Mouse (Mus musculus): ENCODE results near the gene Gpat2.

DNA sequence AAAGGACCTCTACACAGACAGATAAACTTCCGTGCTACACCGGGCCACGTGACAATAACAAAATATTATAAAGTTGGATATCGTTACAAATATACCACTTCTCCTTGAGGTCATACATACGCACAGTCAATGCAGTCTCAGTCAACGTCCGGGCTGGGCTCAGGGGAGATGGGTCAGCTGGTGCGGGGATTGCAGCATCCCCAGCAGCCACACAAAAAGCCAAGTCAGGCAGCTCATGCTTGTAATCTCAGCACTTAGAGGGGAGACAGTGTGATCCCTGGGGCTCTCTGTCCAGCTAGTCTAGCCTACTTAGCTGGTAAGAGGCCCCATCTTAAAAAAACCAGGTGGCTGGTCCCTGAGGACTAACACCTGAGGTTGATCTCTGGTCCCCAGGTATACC lies 46.3 kb downstream of the Gpat2 start:
- TF ChIP-seq CTCF (IDR thresholded peaks at IDR 0.05; ENCODE audit: borderline replicate concordance, insufficient read depth, low read depth, low read length) = no peak
- TF ChIP-seq POLR2A (IDR thresholded peaks at IDR 0.05; ENCODE audit: borderline replicate concordance, insufficient read depth, low read length) = no peak
